Mouse (Mus musculus) right cerebral cortex, postnatal 10 days (tissue): ENCODE data around the gene Gm42688.

Experiments used
- DNase-seq, 2 experiments: peaks; one replicate each; pipeline ENCODE4 v3.0.0; 2021; ENCODE audit warnings: low spot score in 2 of 2

Gm42688 gene

GRCm38 (mm10) chr6:83117616-83118015 is 16.2 kb downstream of the Gm42688 start:
- no peak for DNase-seq

GRCm38 (mm10) chr6:83118369-83118768 is 17.0 kb downstream of the Gm42688 start:
- DNase-seq, result peak in 1 of 2 experiments; percentile 48

- peak in 1 of 2 experiments; percentile 18 for DNase-seq
Observed at GRCm38 (mm10) chr6:83118825-83119733, 17.7 kb downstream of the Gm42688 start.

- DNase-seq, result peak in 1 of 2 experiments; percentile 64
Observed at GRCm38 (mm10) chr6:83119734-83120051, 18.3 kb downstream of the Gm42688 start.

GRCm38 (mm10) chr6:83120930-83121862 is 19.8 kb downstream of the Gm42688 start, which contains the start of gene Wbp1:
Wbp1 (minus strand) TSS chr6:83121559.
- peak; percentile 97 to 100 for DNase-seq

GRCm38 (mm10) chr6:83121863-83122710 is 20.7 kb downstream of the Gm42688 start:
- DNase-seq, result peak; percentile 57 to 61

GRCm38 (mm10) chr6:83122961-83123360 is 21.5 kb downstream of the Gm42688 start:
- DNase-seq, result peak in 1 of 2 experiments; percentile 25

GRCm38 (mm10) chr6:83124851-83125312 is 23.5 kb downstream of the Gm42688 start:
- DNase-seq, result peak; percentile 95

GRCm38 (mm10) chr6:83125331-83125730 is 23.9 kb downstream of the Gm42688 start, which contains the start of gene Ino80b:
Ino80b (minus strand) TSS chr6:83125431.
- DNase-seq, result no peak

GRCm38 (mm10) chr6:83127419-83127818 is 26.0 kb downstream of the Gm42688 start:
- DNase-seq, result no peak

- DNase-seq, result no peak
Observed at GRCm38 (mm10) chr6:83131469-83132034, 30.1 kb downstream of the Gm42688 start.

- DNase-seq, result no peak
Observed at GRCm38 (mm10) chr6:83132176-83132919, 30.9 kb downstream of the Gm42688 start.

GRCm38 (mm10) chr6:83134226-83134625 is 32.8 kb downstream of the Gm42688 start:
- DNase-seq, result no peak

GRCm38 (mm10) chr6:83134951-83135513 is 33.6 kb downstream of the Gm42688 start, which contains the start of gene Rtkn:
Rtkn (plus strand) TSS chr6:83135463.
- no peak for DNase-seq

GRCm38 (mm10) chr6:83135571-83136161 is 34.2 kb downstream of the Gm42688 start:
- DNase-seq, result no peak

GRCm38 (mm10) chr6:83136291-83136880 is 35.0 kb downstream of the Gm42688 start:
- no peak for DNase-seq

GRCm38 (mm10) chr6:83136881-83137575 is 35.6 kb downstream of the Gm42688 start:
- peak in 1 of 2 experiments; percentile 47 for DNase-seq

- peak; percentile 81 to 82 for DNase-seq
Observed at GRCm38 (mm10) chr6:83137576-83137950, 36.1 kb downstream of the Gm42688 start.
